Mouse (Mus musculus) myocyte (in vitro differentiated cells): Measurements from ENCODE around the gene Krt4. TPM values are rescaled to one million over a fixed set of nuclear protein-coding genes. Genes with fewer than 3 reads are reported as not detected.

Experiments used
- H3K27me3 ChIP-seq: one replicate; pipeline ENCODE4 v1.6.1; 2011; ENCODE audit not compliant: control insufficient read depth, insufficient read depth, insufficient read length
- H3K36me3 ChIP-seq: one replicate; pipeline ENCODE4 v1.6.1; 2011; ENCODE audit not compliant: control insufficient read depth, insufficient read depth
- H3K4me2 ChIP-seq: one replicate; pipeline ENCODE4 v1.6.1; 2011; ENCODE audit warnings: low read depth, control low read depth
- H3K4me3 ChIP-seq: one replicate; pipeline ENCODE4 v1.5.1; 2011; ENCODE audit warnings: mild to moderate bottlenecking, control low read depth, moderate library complexity
- H3K79me2 ChIP-seq: one replicate; pipeline ENCODE4 v1.6.1; 2011; ENCODE audit not compliant: control insufficient read depth, insufficient read depth
- H3ac ChIP-seq: one replicate; pipeline ENCODE4 v1.6.1; 2011; ENCODE audit not compliant: control insufficient read depth, insufficient read length
- CEBPB ChIP-seq: IDR thresholded peaks from 2 replicates; pipeline ENCODE4 v1.6.1; 2011; ENCODE audit warnings: mild to moderate bottlenecking, moderate library complexity; ENCODE audit not compliant: poor library complexity, insufficient read depth, severe bottlenecking
- E2F4 ChIP-seq: IDR thresholded peaks from one replicate; pipeline ENCODE4 v1.6.1; 2011; ENCODE audit warnings: mild to moderate bottlenecking, control low read depth, moderate library complexity; ENCODE audit not compliant: insufficient read depth
- MAX ChIP-seq: IDR thresholded peaks from one replicate; pipeline ENCODE4 v1.6.1; 2011; ENCODE audit warnings: low read depth, mild to moderate bottlenecking, control low read depth
- MYOD1 ChIP-seq, 3 experiments: IDR thresholded peaks; one replicate each; pipeline ENCODE4 v1.6.1; 2011; ENCODE audit warnings: control low read depth in 2 of 3, low read depth in 2 of 3, mild to moderate bottlenecking in 2 of 3, moderate library complexity in 1 of 3; ENCODE audit not compliant: insufficient read length in 2 of 3, control insufficient read depth in 1 of 3
- MYOG ChIP-seq, 3 experiments: IDR thresholded peaks; one replicate each; pipeline ENCODE4 v1.6.1; 2011; ENCODE audit warnings: control low read depth in 2 of 3, low read depth in 2 of 3, mild to moderate bottlenecking in 2 of 3; ENCODE audit not compliant: insufficient read length in 2 of 3, control insufficient read depth in 1 of 3, insufficient read depth in 1 of 3
- POLR2A ChIP-seq: IDR thresholded peaks from one replicate; pipeline ENCODE4 v1.6.1; 2011; ENCODE audit warnings: low read depth, mild to moderate bottlenecking, control low read depth, moderate library complexity; ENCODE audit not compliant: insufficient read length
- POLR2AphosphoS2 ChIP-seq: IDR thresholded peaks from one replicate; pipeline ENCODE4 v1.6.1; 2011; ENCODE audit warnings: low read depth, control low read depth; ENCODE audit not compliant: insufficient read length
- REST ChIP-seq: IDR thresholded peaks from one replicate; pipeline ENCODE4 v1.6.1; 2011; ENCODE audit warnings: mild to moderate bottlenecking, control low read depth, moderate library complexity; ENCODE audit not compliant: insufficient read depth, insufficient read length
- SRF ChIP-seq: IDR thresholded peaks from one replicate; pipeline ENCODE4 v1.6.1; 2011; ENCODE audit warnings: low read depth; ENCODE audit not compliant: control insufficient read depth, insufficient read length
- TCF12 ChIP-seq: IDR thresholded peaks from one replicate; pipeline ENCODE4 v1.6.1; 2011; ENCODE audit warnings: mild to moderate bottlenecking, control low read depth; ENCODE audit not compliant: poor library complexity, insufficient read depth, severe bottlenecking
- TCF3 ChIP-seq: IDR thresholded peaks from one replicate; pipeline ENCODE4 v1.6.1; 2011; ENCODE audit warnings: low read depth, control low read depth; ENCODE audit not compliant: insufficient read length
- USF1 ChIP-seq: IDR thresholded peaks from one replicate; pipeline ENCODE4 v1.6.1; 2011; ENCODE audit warnings: low read depth, mild to moderate bottlenecking, control low read depth, moderate library complexity
- polyA plus RNA-seq: library from polyadenylated mRNA; unstranded; fragments of >200 nt; fragmentation: generic; extraction: Trizol; gene quantifications from one replicate; pipeline ENCODE4 v1.2.1, GENCODE M21; 2012; ENCODE audit warnings: missing spikeins

The Krt4 gene
- polyA plus RNA-seq = not detected

DNA sequence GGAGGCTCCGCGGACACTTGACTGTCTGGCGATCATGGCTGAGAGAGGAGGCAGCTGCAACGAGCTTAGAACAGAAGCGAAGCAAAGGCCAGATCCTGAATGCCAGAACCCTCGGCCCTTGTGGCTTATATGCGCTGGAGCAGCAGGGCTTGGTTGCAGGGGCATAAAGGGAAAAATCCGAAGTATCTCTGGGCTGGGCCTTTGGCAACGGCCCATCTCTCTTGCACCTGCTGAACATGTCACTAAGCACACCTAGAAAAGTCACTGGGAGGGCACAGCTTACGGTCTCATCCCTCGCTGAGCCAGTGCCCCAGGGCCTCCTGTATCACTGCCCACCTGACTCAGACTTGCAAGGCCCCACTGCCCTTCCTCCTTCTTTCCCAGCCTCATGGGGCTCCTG lies at the start of gene Krt4:
Gene Krt4 (minus strand): TSS at position 101 of the 400 bp plus-strand sequence.
- no peaks in the 10 kb centered on the region for H3K79me2 ChIP-seq
- H3ac ChIP-seq = no peak within 1 kb of the TSS
- no peak for TF ChIP-seq E2F4
- TF ChIP-seq MYOD1 (IDR thresholded peaks at IDR 0.05; ENCODE audit: control insufficient read depth in 1 of 3, insufficient read length in 2 of 3, low read depth in 2 of 3) = no peak
- TF ChIP-seq SRF = no peak
- no peak for TF ChIP-seq MYOG (IDR thresholded peaks at IDR 0.05; ENCODE audit: control insufficient read depth in 1 of 3, insufficient read depth in 1 of 3, insufficient read length in 2 of 3, low read depth in 2 of 3)
- no peak for TF ChIP-seq POLR2A
- TF ChIP-seq CEBPB = no peak
- TF ChIP-seq MAX = no peak
- peaks cover 43% of the 10 kb centered on the region for H3K27me3 ChIP-seq
- no peaks in the 10 kb centered on the region for H3K36me3 ChIP-seq
- H3K4me2 ChIP-seq = no peak within 1 kb of the TSS
- H3K4me3 ChIP-seq = no peak within 1 kb of the TSS

DNA sequence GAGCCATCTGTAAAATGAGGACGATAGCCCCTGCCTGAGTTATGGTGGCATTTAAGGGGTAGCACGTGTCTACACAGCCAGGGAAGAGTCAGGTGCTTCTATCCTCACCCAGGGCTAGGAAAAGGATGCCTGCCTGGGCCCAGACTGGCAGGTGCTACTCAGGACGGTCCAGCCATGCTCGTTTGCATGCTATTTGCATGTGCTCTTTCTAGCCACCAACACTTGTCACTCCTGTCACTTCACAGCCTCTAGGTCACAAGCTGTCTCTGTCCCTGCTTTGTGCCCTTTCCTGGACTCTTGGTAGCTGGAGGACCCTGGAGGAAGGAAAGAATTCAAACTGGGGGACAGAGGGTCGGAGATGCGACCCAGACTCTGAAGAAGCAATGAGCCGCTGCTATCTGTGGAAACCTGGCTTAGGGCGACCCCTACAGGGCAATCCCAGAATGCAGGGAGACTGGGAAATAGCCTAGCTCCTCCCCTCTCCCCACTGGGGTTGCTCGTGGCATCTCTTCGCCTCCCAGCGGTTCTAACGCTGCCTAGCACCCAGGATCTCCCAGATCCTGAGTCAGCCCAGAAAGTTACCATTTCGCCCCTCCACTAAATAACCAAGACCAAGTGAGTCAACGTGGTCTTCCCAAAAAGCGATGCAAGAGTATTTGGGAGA lies 49.0 kb upstream of the Krt4 start:
- H3K27me3 ChIP-seq = peaks cover 12% of the 10 kb centered on the region
- no peak overlapping the region for H3K4me2 ChIP-seq
- no peaks in the 10 kb centered on the region for H3K36me3 ChIP-seq
- TF ChIP-seq POLR2A (no peak), CEBPB (no peak), E2F4 (no peak), USF1 (no peak)
- no peaks in the 10 kb centered on the region for H3K79me2 ChIP-seq
- H3K4me3 ChIP-seq = no peak overlapping the region
- no peak overlapping the region for H3ac ChIP-seq

DNA sequence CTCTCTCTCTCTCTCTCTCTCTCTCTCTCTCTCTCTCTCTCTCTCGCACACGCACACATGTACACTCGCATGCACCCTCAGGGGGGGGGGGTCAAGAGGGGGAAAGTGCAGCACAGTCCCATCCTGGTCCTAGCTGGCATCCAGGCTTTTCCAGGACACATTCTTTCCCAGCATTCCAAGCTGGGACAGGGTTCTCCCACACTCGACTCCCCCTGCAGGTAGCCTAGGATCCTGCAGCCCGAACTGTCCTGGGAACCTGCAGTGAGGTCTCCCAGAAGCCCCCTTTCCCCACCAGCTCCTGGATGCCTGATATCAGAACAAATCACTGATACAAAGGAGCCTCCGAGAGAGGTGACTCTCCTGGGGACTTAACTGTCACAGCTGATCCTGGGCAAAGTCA lies 46.0 kb upstream of the Krt4 start:
- TF ChIP-seq TCF3 (no peak), E2F4 (no peak), MYOD1 (IDR thresholded peaks at IDR 0.05; ENCODE audit: control insufficient read depth in 1 of 3, insufficient read length in 2 of 3, low read depth in 2 of 3) (no peak), POLR2A (no peak), SRF (no peak), MYOG (IDR thresholded peaks at IDR 0.05; ENCODE audit: control insufficient read depth in 1 of 3, insufficient read depth in 1 of 3, insufficient read length in 2 of 3, low read depth in 2 of 3) (no peak), POLR2AphosphoS2 (no peak), MAX (no peak), CEBPB (no peak), TCF12 (no peak), USF1 (no peak), REST (no peak)
- no peak overlapping the region for H3ac ChIP-seq
- H3K4me2 ChIP-seq = no peak overlapping the region
- H3K36me3 ChIP-seq = no peaks in the 10 kb centered on the region
- no peaks in the 10 kb centered on the region for H3K79me2 ChIP-seq
- H3K27me3 ChIP-seq = peaks cover 39% of the 10 kb centered on the region
- H3K4me3 ChIP-seq = no peak overlapping the region

DNA sequence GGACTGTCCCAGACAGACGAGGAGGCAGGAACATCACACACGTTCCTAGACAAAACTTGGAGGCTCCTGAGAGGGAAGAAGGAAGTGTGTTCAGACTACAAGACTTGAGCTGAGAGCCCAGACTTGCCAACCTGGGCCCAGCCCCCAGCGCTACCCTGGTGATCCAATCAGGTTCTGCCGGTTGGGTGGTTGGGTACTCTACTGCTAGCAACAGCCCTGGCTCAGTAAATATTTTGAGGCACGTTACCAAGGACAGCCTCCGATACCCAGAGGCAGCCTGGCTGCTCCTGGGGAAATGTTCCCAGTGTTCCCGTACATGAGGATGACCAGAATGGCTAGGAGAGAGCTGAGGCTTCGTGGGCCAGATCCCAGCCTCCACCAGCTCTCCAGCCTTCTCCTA lies 42.3 kb upstream of the Krt4 start:
- H3K4me3 ChIP-seq = no peak overlapping the region
- no peak overlapping the region for H3ac ChIP-seq
- H3K27me3 ChIP-seq = peaks cover 58% of the 10 kb centered on the region
- no peaks in the 10 kb centered on the region for H3K36me3 ChIP-seq
- H3K79me2 ChIP-seq = no peaks in the 10 kb centered on the region
- no peak overlapping the region for H3K4me2 ChIP-seq
- no peak for TF ChIP-seq MYOG (IDR thresholded peaks at IDR 0.05; ENCODE audit: control insufficient read depth in 1 of 3, insufficient read depth in 1 of 3, insufficient read length in 2 of 3, low read depth in 2 of 3)
- TF ChIP-seq SRF = no peak
- no peak for TF ChIP-seq USF1
- TF ChIP-seq TCF3 = no peak
- no peak for TF ChIP-seq E2F4
- TF ChIP-seq REST = no peak
- no peak for TF ChIP-seq MYOD1 (IDR thresholded peaks at IDR 0.05; ENCODE audit: control insufficient read depth in 1 of 3, insufficient read length in 2 of 3, low read depth in 2 of 3)
- TF ChIP-seq MAX = no peak
- no peak for TF ChIP-seq POLR2AphosphoS2
- TF ChIP-seq CEBPB = no peak
- no peak for TF ChIP-seq TCF12
- TF ChIP-seq POLR2A = no peak

DNA sequence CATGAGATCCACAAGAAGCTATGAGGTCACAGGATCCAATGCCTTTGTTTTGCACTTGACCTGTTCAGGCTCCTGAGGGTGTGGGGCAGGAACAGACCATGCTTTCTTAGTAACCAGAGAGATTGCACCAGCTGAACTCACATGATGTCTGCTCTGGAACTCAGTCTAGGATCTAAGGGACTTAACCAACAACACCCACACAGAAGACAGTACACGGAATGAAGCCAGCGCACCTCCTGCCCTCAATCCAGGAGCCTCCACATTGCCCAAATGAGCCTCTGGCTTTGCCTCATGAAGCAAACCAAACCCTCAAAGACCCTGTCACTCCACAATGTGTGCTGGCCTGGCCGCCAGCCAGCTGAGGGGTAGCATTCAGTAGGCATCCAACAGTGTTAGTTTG lies 34.4 kb upstream of the Krt4 start:
- TF ChIP-seq SRF (no peak), TCF12 (no peak), REST (no peak), E2F4 (no peak), MYOG (IDR thresholded peaks at IDR 0.05; ENCODE audit: control insufficient read depth in 1 of 3, insufficient read depth in 1 of 3, insufficient read length in 2 of 3, low read depth in 2 of 3) (no peak), USF1 (no peak), POLR2A (no peak), MYOD1 (IDR thresholded peaks at IDR 0.05; ENCODE audit: control insufficient read depth in 1 of 3, insufficient read length in 2 of 3, low read depth in 2 of 3) (no peak), MAX (no peak), TCF3 (no peak), CEBPB (no peak), POLR2AphosphoS2 (no peak)
- Histone ChIP-seq H3K4me3 (no peak overlapping the region), H3ac (no peak overlapping the region), H3K79me2 (no peaks in the 10 kb centered on the region), H3K4me2 (no peak overlapping the region), H3K36me3 (no peaks in the 10 kb centered on the region), H3K27me3 (peaks cover 63% of the 10 kb centered on the region)
